Mouse (Mus musculus): ENCODE measurements around the gene Shc2.

Shc2 gene

DNA sequence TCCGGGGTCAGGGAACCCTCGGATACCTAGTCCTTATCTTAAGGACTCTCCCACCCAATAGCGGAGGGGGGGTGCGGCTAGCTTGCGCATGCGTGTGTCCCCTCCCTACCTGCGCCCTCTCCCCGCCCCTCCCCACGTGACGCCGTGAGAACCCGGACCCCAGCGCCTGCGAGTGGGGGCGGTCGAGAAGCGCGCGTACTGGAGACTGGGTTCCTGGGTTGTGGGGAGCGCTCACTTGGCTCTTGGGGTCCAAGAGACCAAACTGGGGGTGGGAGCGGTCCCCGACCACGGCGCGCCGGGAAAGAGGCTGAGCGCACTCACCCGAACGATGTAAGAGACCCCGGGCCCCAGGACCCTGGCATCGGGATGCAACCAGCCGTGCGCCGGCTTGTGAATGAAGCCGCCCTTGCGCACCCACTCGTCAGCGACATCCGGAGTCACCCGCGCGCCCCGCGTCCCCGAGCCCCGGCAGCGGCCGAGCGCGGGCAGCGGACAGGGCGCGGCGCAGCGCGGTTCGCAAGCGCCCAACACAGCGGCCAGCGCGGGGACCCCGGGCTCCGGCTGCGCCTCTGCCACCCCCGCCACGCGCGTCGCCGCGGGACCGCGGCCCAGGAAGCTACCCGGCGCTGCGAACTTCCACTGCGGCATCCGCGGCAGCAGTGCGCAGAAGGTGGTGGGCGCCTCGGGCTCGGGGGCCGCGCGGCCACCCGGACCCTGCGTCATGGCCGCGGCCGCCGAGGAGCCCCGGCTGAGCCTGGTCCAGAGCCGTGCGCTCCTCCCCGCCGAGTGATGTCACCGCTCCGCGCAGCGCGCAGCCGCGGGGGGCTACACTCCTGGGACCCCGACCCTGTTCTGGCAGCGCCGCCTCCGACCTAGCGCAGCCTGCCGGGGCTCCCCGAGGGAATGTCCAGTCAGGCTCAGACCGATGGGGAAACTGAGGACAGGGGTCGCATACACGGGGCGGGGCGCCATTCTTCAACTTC is at the start of gene Shc2:
Gene Shc2 (minus strand): TSS at position 791 of the 983 bp plus-strand sequence.
- DNase-seq (ENCODE audit: low read depth, low spot score), result peak; percentile 65

DNA sequence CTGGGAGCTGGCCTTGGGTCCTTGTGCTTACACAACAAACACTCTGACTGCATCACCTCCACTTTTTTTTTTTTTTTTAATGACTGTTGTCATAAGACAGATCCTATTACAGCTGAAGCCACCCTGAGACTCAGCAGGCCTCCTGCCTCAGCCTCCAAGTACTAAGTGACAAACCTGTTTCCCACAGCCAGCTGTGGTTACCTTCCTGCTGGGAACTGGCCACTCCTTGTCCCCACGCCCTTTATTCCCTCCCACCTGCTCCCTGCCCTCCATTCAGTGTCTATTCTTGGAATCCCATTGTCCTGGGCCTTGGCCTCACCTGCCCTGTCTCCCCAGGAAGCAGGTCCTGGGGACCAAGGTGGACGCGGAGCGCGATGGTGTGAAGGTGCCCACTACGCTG is 49.8 kb upstream of the Shc2 start:
- DNase-seq (ENCODE audit: low read depth, low spot score), result no peak

DNA sequence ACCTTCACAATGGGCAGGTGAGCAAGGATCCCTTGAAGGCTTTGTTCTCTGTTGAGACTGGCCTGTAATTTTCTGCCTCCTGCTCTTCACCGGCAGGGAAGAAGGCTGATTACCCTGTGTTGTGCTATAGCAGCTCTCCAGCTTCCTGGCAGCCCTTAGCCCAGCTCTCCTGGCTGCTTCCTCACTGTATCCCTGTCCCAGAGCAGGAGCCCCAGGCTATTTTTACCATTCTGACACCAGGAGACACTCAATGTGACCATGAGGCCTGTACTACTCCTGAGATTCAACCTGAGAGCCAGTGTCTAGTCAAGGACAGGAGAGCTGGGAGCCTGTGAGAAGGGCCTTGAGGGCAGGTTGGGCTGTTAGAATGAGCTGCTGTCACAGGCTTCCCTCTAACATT is 49.0 kb upstream of the Shc2 start:
- DNase-seq (ENCODE audit: low read depth, low spot score), result no peak

- no peak for DNase-seq (ENCODE audit: low read depth, low spot score)
These were observed 48.5 kb upstream of the Shc2 start for GRCm38 (mm10) chr10:79686219-79686618.

GRCm38 (mm10) chr10:79684770-79685600 is 47.3 kb upstream of the Shc2 start:
- DNase-seq (ENCODE audit: low read depth, low spot score), result no peak

DNA sequence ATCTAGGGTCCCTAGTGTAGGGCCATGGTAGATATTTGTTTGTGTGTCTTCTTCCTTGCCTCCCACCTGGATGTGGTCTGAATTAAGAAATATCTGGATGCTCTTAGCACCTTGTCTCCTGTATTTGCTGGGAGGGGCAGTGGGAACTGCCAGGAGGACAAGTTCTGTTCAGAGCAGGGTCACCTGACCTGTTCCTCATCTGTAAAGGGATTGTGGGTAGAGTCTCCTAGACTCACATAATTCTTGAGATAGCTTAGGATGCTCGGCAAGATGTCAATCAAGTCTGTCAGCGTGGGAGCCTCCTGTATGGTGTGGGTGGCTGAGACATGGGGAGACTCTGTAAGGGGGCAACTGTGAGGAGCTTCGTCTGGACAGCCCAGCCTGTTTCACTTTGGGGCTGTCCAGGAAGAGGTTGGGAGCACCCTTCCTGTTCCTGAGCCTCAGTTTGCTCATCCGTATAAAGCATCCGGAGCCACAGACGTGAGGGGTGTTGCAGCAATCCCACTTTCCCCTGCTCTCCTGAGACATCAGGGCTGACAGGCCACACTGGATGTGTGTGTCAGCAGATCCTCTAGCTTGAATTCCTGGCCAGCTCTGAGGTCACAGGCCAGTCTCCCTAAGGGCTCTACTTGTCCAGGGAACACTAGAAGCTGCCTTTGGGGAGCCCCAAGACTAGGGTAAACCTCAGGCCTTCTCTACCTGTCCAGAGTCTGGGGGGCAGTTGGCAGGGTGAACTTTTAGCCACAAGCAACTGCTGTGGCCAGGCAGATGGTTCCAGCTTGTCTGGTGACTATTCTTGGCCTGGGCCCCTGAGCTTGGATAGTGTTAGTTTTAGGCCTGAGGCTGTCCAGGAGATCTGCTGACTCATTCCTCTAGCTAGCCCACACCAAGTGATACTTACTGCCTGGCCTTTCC is 46.3 kb upstream of the Shc2 start:
- DNase-seq (ENCODE audit: low read depth, low spot score), result no peak

GRCm38 (mm10) chr10:79682916-79683582 is 45.3 kb upstream of the Shc2 start:
- peak; percentile 63 for DNase-seq (ENCODE audit: low read depth, low spot score)

GRCm38 (mm10) chr10:79682551-79682915 is 44.8 kb upstream of the Shc2 start:
- no peak for DNase-seq (ENCODE audit: low read depth, low spot score)

GRCm38 (mm10) chr10:79681591-79682245 is 44.0 kb upstream of the Shc2 start, which contains the start of gene Cdc34:
Cdc34 (plus strand) TSS chr10:79682195.
- DNase-seq (ENCODE audit: low read depth, low spot score), result peak; percentile 99

DNA sequence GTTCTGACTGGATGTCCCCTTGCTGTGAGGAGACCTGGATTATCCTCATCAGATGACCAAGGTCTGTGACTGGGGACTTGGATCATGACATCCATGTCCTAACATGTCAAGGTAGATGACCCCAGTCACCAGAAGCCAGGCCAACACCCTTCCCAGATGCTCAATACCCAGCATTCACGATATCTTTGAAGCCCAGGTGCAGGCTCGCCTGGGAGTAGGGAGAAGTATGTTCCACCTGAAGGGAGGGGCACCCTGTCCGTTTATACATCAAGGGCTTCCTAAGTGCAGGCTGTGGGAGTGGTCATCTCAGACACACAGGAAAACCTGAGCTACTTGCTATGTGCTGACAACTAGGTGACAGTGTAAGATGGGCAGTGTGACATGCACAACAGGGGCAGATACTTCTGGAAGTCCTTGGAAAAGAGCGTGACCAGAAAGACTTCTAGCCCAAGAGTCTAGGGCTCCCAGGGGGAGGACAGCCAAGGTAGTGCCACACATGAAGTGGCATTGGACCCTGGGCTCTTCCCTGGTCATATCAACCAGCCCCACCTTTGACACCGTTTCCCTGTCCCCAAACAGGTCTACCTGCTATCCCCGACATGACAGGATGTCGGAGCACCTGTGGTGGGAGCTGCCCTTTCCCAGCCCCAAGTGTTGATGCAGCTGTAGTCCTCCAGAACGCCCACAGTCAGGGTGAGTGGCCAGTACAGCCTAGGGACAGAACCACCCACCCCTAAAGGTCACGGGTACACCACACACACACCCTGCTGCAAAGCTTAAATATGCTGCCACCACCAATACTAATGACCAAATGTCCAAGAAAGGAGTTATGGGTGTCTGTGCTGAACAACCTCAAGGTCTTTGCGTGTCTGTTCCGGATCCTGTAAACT is 43.1 kb upstream of the Shc2 start:
- DNase-seq (ENCODE audit: low read depth, low spot score), result no peak

- DNase-seq (ENCODE audit: low read depth, low spot score), result no peak
These were observed 37.8 kb upstream of the Shc2 start for GRCm38 (mm10) chr10:79675346-79676035.

- DNase-seq (ENCODE audit: low read depth, low spot score), result no peak
These were observed 35.3 kb upstream of the Shc2 start for GRCm38 (mm10) chr10:79673054-79673453.

GRCm38 (mm10) chr10:79672088-79672455 is 34.4 kb upstream of the Shc2 start:
- no peak for DNase-seq (ENCODE audit: low read depth, low spot score)

DNA sequence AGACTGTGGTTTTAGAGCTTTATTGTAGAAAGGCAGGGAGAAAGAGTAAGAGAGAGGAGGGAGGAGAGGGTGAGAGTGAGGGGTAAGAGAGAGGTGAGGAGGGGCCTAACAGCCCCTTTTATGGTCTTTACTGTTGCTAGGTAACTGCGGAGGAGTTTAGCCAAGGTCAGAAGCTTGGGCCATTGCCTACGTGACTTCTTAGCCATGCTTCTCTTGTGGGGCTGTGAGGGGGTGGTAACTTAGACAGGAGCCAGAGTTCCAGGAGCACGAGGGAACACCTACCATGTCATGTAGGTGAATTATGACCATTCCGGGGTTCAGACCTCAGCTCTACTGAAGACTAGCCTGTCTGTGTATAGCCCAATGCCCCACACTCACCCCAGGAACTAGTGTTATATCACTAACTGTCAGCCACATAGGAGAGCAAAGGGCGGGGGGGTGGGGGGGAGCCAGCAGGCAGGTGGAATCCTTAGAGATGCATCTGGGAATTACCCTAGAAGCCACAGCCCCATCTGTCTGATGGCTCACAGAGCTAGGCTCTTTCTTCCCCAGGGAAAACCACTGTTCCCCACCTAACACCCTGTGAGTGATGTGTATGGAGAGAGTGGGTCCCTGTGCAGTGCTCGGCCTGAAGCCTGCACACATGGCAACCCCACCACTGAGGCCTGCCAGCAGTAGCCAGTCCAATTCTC is 33.8 kb upstream of the Shc2 start:
- no peak for DNase-seq (ENCODE audit: low read depth, low spot score)

DNA sequence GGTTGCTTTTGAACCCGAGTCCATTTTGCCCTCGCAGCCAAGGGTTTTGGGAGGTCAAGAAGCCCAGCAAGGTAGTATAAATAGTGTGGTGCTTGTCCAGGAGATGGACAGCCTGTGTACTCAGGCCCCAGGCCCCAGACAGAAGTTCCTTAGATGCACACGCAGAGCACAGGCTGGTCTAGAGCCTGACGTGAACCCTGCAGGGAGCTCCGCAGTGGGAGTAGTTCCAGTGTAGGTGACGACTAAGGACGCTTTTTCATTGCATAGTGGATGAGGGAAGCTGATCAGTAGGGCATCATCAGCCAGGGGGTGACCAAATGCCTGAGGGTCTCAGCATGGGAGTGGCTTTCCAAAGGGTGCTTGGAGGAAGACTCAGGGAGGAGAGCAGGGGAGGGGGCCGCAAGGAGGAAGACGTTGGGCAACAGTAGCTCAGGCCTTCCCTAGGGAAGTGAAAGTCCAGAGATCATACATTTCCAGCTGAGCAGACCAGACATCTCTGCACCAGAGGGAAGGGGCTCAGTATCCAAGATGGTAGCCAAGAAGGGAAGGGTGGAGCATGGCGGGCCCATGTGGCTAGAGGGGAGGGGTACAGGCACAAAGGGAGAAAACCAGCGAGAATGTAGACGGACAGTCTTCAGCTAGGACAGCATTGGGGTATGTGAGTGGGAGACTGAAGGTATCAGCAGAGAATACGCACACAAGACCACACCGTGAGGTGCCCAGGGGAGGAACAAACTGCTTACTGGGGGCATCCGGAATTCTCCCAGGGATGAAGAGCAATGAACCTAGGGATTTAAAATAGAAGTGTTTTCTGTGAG is 32.6 kb upstream of the Shc2 start:
- DNase-seq (ENCODE audit: low read depth, low spot score), result no peak

DNA sequence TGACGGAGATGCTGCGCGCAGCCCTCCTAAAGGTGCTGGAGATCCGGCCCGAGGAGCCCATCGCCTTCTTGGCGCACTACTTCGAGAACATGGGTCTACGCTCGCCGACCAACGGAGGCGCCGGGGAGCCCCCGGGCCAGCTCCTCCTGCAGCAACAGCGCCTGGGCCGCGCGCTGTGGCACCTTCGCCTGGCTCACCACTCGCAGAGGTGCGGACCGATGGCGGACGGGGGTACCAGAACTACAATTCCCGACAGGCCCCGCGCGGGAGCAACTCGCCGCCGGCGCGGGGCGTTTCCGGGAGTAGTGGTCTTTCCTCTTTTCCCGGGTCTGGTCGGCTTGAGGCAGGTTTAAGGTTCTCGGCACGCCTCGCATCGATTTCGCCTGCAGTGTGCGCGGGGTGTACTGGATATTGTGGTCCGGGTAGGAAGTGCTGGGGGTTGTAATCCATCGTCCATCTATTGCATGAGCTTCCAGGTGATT is 31.9 kb upstream of the Shc2 start:
- peak; percentile 82 for DNase-seq (ENCODE audit: low read depth, low spot score)
